Mouse (Mus musculus) NIH3T3 (cell line): ENCODE results near the gene Dlgap4.

Experiments used
- DNase-seq: peaks from one replicate; pipeline ENCODE4 v3.0.0-alpha.2; 2012; ENCODE audit warnings: low read depth

The Dlgap4 gene

DNA sequence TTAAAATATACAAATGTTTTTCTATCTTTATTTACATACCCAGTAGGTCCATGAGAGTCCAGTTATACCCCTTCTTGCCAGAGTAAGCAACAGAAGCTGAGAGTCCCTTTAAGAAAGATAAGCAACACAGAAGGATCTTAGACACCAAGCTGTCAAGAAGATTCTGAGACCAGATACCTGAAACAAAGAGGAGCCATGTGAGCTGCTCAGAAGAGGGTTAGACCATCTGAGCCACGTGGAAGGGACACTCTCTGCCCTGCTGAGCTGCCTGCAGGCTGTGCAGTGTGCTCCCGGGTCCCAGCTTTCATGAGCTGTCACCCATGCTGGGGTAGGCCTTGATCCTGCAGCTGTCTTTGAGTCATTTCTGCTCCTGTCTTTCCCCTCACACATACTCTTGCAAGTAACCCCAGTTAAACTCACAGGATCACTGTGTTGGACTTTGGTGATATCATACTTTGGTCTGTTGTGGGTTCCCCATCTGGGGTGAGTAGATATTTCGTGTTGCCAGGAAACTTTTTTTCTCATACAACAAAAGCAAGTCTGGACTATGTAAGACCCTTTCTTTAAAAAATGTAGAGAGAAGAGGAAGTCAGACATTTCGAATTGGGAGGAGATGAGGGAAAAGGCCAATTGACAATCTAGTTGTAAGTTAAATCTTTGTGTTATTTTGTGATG is 190.3 kb downstream of the Dlgap4 start:
- DNase-seq: no peak

DNA sequence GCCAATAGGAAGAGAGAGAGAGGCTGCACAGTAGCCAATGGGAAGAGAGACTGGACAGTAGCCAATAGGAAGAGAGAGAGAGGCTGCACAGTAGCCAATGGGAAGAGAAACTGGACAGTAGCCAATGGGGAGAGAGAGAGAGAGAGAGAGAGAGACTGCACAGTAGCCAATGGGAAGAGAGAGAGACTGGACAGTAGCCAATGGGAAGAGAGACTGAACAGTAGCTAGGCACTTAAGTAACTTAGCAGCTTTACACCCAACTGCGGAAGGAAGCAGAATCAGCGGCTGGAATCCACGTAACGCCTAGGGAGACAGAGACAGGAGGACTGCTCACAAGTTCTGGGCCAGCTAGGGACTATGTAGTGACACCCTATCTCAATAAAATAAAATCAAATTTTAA is 191.1 kb downstream of the Dlgap4 start:
- DNase-seq: no peak

DNA sequence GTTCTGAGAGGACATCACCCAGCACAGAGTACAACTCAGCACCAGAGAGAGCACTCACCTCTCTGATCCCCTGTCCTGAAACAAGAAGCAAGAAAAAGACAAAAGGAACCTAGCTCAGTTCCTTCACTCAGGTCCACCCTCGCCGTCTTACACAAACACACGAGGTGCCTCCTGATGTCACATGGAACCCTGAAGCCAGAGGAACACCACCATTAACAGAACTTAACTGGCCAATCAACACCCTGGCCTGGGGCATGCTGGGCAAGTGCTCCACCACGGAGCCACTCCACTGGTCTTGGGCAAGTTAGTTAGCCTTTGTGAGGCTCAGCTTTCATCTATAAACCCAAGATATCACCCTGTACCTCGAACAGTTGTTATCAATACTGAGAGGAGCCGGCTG is 193.4 kb downstream of the Dlgap4 start:
- no peak for DNase-seq

DNA sequence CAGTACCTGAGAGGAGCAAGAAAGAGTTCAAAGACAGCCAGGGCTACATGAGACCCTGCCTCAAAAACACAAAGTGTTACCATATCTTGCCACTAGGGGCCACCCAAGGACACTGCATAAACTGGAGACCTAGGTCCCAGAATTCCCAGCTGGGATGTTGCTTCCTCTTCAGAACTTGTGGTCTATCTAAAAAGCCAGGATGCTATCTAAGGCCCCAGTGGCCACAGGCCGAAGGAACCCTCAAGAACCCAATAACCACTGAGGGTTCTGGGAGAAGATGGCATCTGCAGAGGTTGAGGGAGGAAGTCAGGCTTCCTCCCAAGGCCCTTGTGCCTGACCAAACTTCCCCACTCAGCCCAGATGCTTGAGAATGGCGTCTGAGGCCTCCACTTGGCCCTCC is 196.1 kb downstream of the Dlgap4 start:
- DNase-seq: peak; percentile 87

DNA sequence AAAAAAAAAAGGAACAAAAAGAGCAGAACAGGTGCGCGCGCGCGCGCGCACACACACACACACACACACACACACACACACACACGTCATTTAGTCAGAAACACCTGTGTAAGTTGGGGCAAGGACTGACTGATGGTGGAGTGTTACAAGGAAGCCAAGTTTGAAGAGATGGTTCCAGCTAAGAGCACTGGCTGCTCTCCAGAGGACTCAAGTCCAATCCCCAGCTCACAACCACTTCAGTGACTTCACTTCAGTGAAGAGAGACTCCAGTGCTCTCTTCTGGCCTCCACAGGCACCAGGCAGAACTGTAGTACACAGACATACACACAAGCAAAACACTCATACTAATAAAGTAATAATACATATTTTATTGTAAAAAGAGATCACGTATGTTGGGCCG is 197.2 kb downstream of the Dlgap4 start:
- DNase-seq: peak; percentile 43

DNA sequence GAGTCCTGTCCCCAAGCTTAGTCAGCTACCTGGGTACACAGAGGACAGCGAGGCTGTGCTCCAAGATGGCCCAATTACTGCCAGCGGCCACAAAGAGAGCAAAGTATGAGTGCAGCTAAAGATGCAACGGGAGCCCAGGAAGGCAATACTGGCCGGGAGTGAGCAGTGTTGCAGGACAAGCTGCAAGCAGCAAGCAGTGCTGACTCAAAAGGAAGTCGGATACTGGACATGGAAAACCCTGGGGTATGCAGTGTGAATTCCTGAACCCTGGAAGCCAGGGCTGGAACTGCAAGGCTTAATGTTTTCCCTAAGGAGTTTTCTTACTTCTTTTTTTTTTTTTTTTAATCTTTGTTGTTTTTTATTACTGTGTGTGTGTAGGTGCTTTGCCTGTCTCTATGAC is 198.1 kb downstream of the Dlgap4 start:
- DNase-seq: peak; percentile 24
